Mouse (Mus musculus) T-helper 17 cell (primary cell): ENCODE measurements around the gene Vps29.

Source experiments
- in situ Hi-C, 2 experiments: fragments of 300-600 bp; cut with MboI, MseI; formaldehyde crosslinking; loops; 1 replicate in 1 of 2; 2 replicates in 1 of 2; pipeline ENCODE4 v1.15.1; 2025; ENCODE audit warnings: high pct_unique_total_duplicates in 2 of 2

Gene Vps29

GRCm38 (mm10) chr5:122353807-122354491 is at the start of gene Vps29, which contains the start of gene Rad9b:
TSS of gene Vps29 (plus strand) at chr5:122354369.
TSS of gene Rad9b (minus strand) at chr5:122354233.
- in situ Hi-C loops, result no loop called here

GRCm38 (mm10) chr5:122304541-122304940 is 49.6 kb upstream of the Vps29 start:
- in situ Hi-C loops, result no loop called here

GRCm38 (mm10) chr5:122305472-122305871 is 48.7 kb upstream of the Vps29 start:
- in situ Hi-C loops, result no loop called here

- in situ Hi-C loops, result no loop called here
Observed at GRCm38 (mm10) chr5:122306536-122306935, 47.6 kb upstream of the Vps29 start.

GRCm38 (mm10) chr5:122310699-122311098 is 43.5 kb upstream of the Vps29 start:
- in situ Hi-C loops, result no loop called here

GRCm38 (mm10) chr5:122311692-122312091 is 42.5 kb upstream of the Vps29 start:
- in situ Hi-C loops, result no loop called here

GRCm38 (mm10) chr5:122312346-122312745 is 41.8 kb upstream of the Vps29 start:
- in situ Hi-C loops, result no loop called here

GRCm38 (mm10) chr5:122312942-122313684 is 41.1 kb upstream of the Vps29 start:
- in situ Hi-C loops, result no loop called here

- in situ Hi-C loops, result loop anchor here in 1 of 2 experiments (5.0 kb wide), 1 partner anchor 43 kb away; no protein-coding TSS in a partner anchor
Observed at GRCm38 (mm10) chr5:122314966-122315667, 39.1 kb upstream of the Vps29 start.

- in situ Hi-C loops, result loop anchor here in 1 of 2 experiments (5.0 kb wide), 1 partner anchor 45 kb away; no protein-coding TSS in a partner anchor
Observed at GRCm38 (mm10) chr5:122317329-122318045, 36.7 kb upstream of the Vps29 start.

- in situ Hi-C loops, result loop anchor here in 1 of 2 experiments (5.0 kb wide), 1 partner anchor 46 kb away; no protein-coding TSS in a partner anchor
Observed at GRCm38 (mm10) chr5:122318100-122318499, 36.1 kb upstream of the Vps29 start.

- in situ Hi-C loops, result loop anchor here in 1 of 2 experiments (5.0 kb wide), 1 partner anchor 47 kb away; no protein-coding TSS in a partner anchor
Observed at GRCm38 (mm10) chr5:122318976-122319375, 35.2 kb upstream of the Vps29 start.

GRCm38 (mm10) chr5:122319474-122320204 is 34.5 kb upstream of the Vps29 start:
- in situ Hi-C loops, result loop anchor here in 1 of 2 experiments (5.0 kb wide), 1 partner anchor 47 kb away; no protein-coding TSS in a partner anchor

GRCm38 (mm10) chr5:122320205-122320781 is 33.9 kb upstream of the Vps29 start:
- in situ Hi-C loops, result no loop called here

- in situ Hi-C loops, result no loop called here
Observed at GRCm38 (mm10) chr5:122323523-122323922, 30.6 kb upstream of the Vps29 start.

- in situ Hi-C loops, result no loop called here
Observed at GRCm38 (mm10) chr5:122324608-122325431, 29.3 kb upstream of the Vps29 start.

GRCm38 (mm10) chr5:122325477-122325876 is 28.7 kb upstream of the Vps29 start:
- in situ Hi-C loops, result no loop called here

- in situ Hi-C loops, result no loop called here
Observed at GRCm38 (mm10) chr5:122327283-122327682, 26.9 kb upstream of the Vps29 start.

GRCm38 (mm10) chr5:122330269-122330668 is 23.9 kb upstream of the Vps29 start:
- in situ Hi-C loops, result no loop called here
